Mouse (Mus musculus) hindbrain, embryonic 16.5 days (tissue): ENCODE results near the gene 4933402D24Rik. TPM values are rescaled to one million over a fixed set of nuclear protein-coding genes. Genes with fewer than 3 reads are reported as not detected.

Source experiments
- polyA plus RNA-seq: library from polyadenylated mRNA; unstranded; fragments of >200 nt; fragmentation: Nextera tagmentation; extraction: Ambion mirVana; gene quantifications from 2 replicates; pipeline ENCODE4 v1.2.1, GENCODE M21; 2015

Gene 4933402D24Rik
- polyA plus RNA-seq, 1 experiment from 2014 or later: 0.43 TPM

Other genes starting within 250 kb of the 4933402D24Rik start
- gene Gm39653, start 153.3 kb downstream of the 4933402D24Rik start, polyA plus RNA-seq: not detected in 2 replicates
- gene Dytn, start 82.3 kb downstream of the 4933402D24Rik start, polyA plus RNA-seq: 0.09 and 0.20 TPM in 2 replicates
- 0.59 and 0.75 TPM in 2 replicates for gene Mdh1b, start 38.9 kb downstream of the 4933402D24Rik start, polyA plus RNA-seq
- 35.3 and 35.8 TPM in 2 replicates for gene Fastkd2, start 38.7 kb downstream of the 4933402D24Rik start, polyA plus RNA-seq